Mouse (Mus musculus) stomach, embryonic 14.5 days (tissue): Measurements from ENCODE around the gene Sgf29. TPM values are rescaled to one million over a fixed set of nuclear protein-coding genes. Genes with fewer than 3 reads are reported as not detected.

Experiments
- ATAC-seq: fragments of 200-750 bp; cut with Nextera tagmentation; 2 replicates; pipeline ENCODE4 v1.8.0; 2017; ENCODE audit warnings: low read depth, moderate TSS enrichment; ENCODE audit not compliant: insufficient number of reproducible peaks, insufficient read depth, low FRiP score
- H3K27ac ChIP-seq: fragments of 300-500 bp; sonication (generic); 2 replicates; pipeline ENCODE4 v1.5.1; 2014; ENCODE audit warnings: mild to moderate bottlenecking, low read length, moderate library complexity, mixed read lengths
- H3K27me3 ChIP-seq: fragments of 300-500 bp; sonication (generic); 2 replicates; pipeline ENCODE4 v1.6.1; 2014; ENCODE audit warnings: low read length, control low read depth, mixed read lengths; ENCODE audit not compliant: control insufficient read depth, insufficient read depth
- H3K36me3 ChIP-seq: fragments of 300-500 bp; sonication (generic); 2 replicates; pipeline ENCODE4 v1.6.1; 2014; ENCODE audit warnings: mild to moderate bottlenecking, control low read depth, low read length, moderate library complexity, mixed read lengths; ENCODE audit not compliant: control insufficient read depth, insufficient read depth
- H3K4me1 ChIP-seq: fragments of 300-500 bp; sonication (generic); 2 replicates; pipeline ENCODE4 v1.6.1; 2014; ENCODE audit warnings: low read length, control low read depth, mixed read lengths; ENCODE audit not compliant: control insufficient read depth, insufficient read depth
- H3K4me2 ChIP-seq: fragments of 300-500 bp; sonication (generic); replicated peaks from 2 replicates; pipeline ENCODE4 v1.6.1; 2014; ENCODE audit warnings: low read depth, low read length, control low read depth
- H3K4me3 ChIP-seq: fragments of 300-500 bp; sonication (generic); 2 replicates; pipeline ENCODE4 v1.5.1; 2014; ENCODE audit warnings: low read depth, low read length, control low read depth
- H3K9ac ChIP-seq: fragments of 300-500 bp; sonication (generic); replicated peaks from 2 replicates; pipeline ENCODE4 v1.6.1; 2014; ENCODE audit warnings: low read depth, mild to moderate bottlenecking, control low read depth, low read length, moderate library complexity, mixed read lengths
- H3K9me3 ChIP-seq: fragments of 300-500 bp; sonication (generic); 2 replicates; pipeline ENCODE4 v1.6.1; 2016; ENCODE audit warnings: low read depth, low read length, control low read depth; ENCODE audit not compliant: control insufficient read depth
- WGBS: fragments of 180-500 bp; shearing (Covaris S2); extraction: QIAGEN DNeasy Blood & Tissue Kit; methylation state at CpG from one replicate; pipeline ENCODE4 v1.1.7; 2014; 5-methylcytosine and 5-hydroxymethylcytosine counted together
- polyA plus RNA-seq: library from polyadenylated mRNA; unstranded; fragments of >200 nt; fragmentation: Nextera tagmentation; extraction: Ambion mirVana; gene quantifications from 2 replicates; pipeline ENCODE4 v1.2.1, GENCODE M21; 2014

Gene Sgf29
- polyA plus RNA-seq, 1 experiment from 2014 or later: 67.4 TPM

DNA sequence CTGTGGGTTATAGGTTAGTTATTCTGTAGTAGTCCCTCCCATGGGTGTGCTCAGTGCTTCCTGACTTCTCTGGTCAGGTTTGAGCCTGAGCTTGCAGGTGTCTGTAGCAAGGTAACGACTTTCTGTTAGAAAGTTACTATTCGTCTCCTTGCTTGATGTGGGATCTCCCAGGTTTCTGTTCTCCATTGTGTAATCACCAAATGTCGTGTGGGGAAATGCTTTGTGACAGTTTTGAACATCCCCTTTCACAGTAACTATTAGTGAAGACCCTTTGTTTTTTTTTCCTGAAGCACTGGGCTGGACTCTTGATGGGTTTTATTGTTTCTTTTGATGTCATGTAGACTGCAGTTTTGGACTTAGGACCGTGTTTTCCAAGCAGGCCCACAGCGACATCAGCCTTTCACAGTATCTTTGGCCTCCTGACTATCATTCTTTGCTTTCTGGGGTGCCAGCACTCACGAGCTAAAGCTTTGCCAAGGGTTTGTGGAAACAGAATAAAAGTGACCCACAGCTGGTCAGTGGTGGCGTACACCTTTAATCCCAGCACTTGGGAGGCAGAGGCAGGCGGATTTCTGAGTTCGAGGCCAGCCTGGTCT, 18.5 kb downstream of the Sgf29 start:
- Histone ChIP-seq H3K4me2 (no peak overlapping the region), H3K36me3 (peaks cover 37% of the 10 kb centered on the region), H3K9me3 (no peaks in the 10 kb centered on the region), H3K27me3 (no peaks in the 10 kb centered on the region), H3K9ac (no peak overlapping the region), H3K4me1 (no peaks in the 10 kb centered on the region), H3K4me3 (no peak overlapping the region), H3K27ac (no peak overlapping the region)
- WGBS: 87% methylated on average over 9 of the region's 9 CpGs
- no peak for ATAC-seq

DNA sequence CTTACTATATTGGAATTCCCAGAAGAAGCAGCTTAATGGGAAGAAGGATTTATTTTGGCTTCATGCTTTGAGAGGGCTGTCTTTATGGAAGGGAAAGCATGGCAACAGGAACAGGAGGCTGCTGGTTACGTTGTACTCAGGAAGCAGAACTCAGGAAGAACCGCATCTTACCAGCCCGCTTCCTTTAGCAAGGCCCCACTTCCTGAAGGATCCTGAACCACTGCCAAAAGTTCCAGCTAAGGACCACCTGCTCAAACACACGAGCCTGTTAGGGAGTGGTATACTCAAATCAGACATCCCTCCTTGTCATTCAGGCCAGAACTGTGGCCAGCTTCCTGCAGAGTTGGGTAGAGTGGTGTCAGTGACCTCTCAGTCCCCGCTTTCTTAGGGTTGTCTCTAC, 19.3 kb downstream of the Sgf29 start:
- H3K4me2 ChIP-seq: no peak overlapping the region
- H3K9ac ChIP-seq: no peak overlapping the region
- H3K36me3 ChIP-seq: peaks cover 40% of the 10 kb centered on the region
- no peak overlapping the region for H3K27ac ChIP-seq
- H3K27me3 ChIP-seq: no peaks in the 10 kb centered on the region
- ATAC-seq: no peak
- no peaks in the 10 kb centered on the region for H3K9me3 ChIP-seq
- no peak overlapping the region for H3K4me3 ChIP-seq
- 71% methylated on average over 5 of the region's 5 CpGs for WGBS
- no peaks in the 10 kb centered on the region for H3K4me1 ChIP-seq

DNA sequence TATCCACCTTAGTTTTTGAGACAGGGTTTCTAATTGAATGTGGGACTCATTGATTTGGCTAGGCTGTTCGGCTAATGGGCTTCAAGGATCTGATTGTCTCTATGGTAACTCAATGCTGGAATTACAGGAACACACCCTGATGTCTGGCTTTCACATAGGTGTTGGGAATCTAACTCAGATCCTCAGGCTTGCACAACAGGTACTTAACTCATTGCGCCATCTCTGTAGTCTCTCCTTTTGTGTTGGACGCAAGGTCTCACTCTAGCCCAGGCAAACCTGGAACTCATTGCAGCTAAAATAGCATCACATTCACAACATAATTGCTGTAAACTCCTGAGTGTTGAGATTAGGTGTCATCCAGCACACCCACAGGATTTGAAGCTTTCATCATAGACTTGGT, 21.0 kb downstream of the Sgf29 start:
- Histone ChIP-seq H3K4me2 (no peak overlapping the region), H3K9ac (no peak overlapping the region), H3K4me3 (no peak overlapping the region), H3K27me3 (no peaks in the 10 kb centered on the region), H3K4me1 (no peaks in the 10 kb centered on the region), H3K36me3 (peaks cover 33% of the 10 kb centered on the region), H3K27ac (no peak overlapping the region), H3K9me3 (no peaks in the 10 kb centered on the region)
- no peak for ATAC-seq
- 92% methylated on average over 3 of the region's 3 CpGs for WGBS

DNA sequence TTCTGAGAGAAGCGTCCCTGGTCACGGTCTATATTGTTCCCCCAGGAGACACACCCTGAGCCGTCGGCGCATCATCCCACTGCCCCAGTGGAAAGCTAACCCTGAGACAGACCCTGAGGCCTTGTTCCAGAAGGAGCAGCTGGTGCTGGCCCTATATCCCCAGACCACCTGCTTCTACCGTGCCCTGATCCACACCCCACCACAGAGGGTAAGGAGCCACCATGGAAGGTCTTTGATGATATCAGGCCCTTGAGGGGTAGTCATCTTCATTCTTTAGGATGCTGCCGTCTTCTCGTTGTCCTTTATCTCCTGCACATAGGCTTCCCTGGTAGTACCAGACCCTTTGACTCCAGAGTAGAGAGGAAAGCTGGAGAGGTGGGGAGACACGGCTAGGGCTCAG, 23.0 kb downstream of the Sgf29 start:
- H3K27me3 ChIP-seq: no peaks in the 10 kb centered on the region
- H3K36me3 ChIP-seq: peaks cover 29% of the 10 kb centered on the region
- no peaks in the 10 kb centered on the region for H3K4me1 ChIP-seq
- H3K4me2 ChIP-seq: no peak overlapping the region
- ATAC-seq: no peak
- 90% methylated on average over 9 of the region's 9 CpGs for WGBS
- no peaks in the 10 kb centered on the region for H3K9me3 ChIP-seq
- no peak overlapping the region for H3K9ac ChIP-seq
- H3K4me3 ChIP-seq: no peak overlapping the region
- no peak overlapping the region for H3K27ac ChIP-seq

DNA sequence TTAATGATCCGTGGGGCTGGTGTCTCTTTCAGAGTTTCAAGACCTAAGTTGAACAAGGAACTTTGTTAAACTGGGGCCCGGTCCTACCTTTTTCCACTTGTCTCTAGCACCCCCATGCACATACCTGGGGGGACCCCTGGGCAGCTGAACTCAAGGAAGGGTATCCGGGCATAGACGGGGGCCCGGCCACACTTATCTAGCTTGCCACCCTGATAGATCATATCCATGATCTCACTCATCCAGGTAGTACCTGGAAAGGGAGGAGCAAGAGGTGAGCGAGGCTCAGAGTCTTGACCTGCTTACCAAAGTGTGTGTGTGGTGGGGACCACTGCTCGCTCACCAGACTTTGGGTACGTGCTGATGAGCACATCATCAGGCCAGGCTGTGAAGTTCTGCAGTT, 26.0 kb downstream of the Sgf29 start:
- H3K27me3 ChIP-seq: no peaks in the 10 kb centered on the region
- H3K9ac ChIP-seq: no peak overlapping the region
- H3K27ac ChIP-seq: no peak overlapping the region
- ATAC-seq: no peak
- no peaks in the 10 kb centered on the region for H3K4me1 ChIP-seq
- H3K36me3 ChIP-seq: peaks cover 23% of the 10 kb centered on the region
- H3K4me3 ChIP-seq: no peak overlapping the region
- no peak overlapping the region for H3K4me2 ChIP-seq
- H3K9me3 ChIP-seq: no peaks in the 10 kb centered on the region
- WGBS: 93% methylated on average over 8 of the region's 8 CpGs

DNA sequence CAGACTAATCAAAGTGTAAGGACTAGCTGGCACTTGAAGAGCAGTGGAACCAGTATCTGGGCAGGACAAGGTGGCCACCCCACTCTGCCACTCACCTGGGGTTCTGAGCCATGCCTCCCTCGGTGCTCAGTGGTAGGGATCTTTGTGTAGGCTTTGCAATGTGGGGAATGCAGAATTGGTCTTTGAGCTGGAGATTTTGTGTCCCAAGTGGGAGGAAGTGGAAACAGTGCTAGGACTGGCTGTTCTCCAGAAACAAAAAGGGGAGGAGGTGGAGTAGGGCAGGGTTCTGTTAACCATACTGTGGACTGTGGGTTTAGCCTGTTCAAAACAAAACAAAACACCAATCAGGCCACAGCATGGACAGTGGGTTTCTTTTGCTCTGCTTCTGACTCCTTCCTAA, 27.1 kb downstream of the Sgf29 start, which contains the start of gene Sult1a1:
Gene Sult1a1 (minus strand): TSS at position 226 of the 400 bp plus-strand sequence.
- no peak within 1 kb of the TSS for H3K4me2 ChIP-seq
- no peak within 1 kb of the TSS for H3K9ac ChIP-seq
- ATAC-seq: no peak
- no peaks in the 10 kb centered on the region for H3K4me1 ChIP-seq
- no peak within 1 kb of the TSS for H3K27ac ChIP-seq
- peaks cover 16% of the 10 kb centered on the region for H3K36me3 ChIP-seq
- 81% methylated on average over 1 of the region's 1 CpGs for WGBS
- no peak within 1 kb of the TSS for H3K4me3 ChIP-seq
- H3K27me3 ChIP-seq: no peaks in the 10 kb centered on the region
- H3K9me3 ChIP-seq: no peaks in the 10 kb centered on the region

DNA sequence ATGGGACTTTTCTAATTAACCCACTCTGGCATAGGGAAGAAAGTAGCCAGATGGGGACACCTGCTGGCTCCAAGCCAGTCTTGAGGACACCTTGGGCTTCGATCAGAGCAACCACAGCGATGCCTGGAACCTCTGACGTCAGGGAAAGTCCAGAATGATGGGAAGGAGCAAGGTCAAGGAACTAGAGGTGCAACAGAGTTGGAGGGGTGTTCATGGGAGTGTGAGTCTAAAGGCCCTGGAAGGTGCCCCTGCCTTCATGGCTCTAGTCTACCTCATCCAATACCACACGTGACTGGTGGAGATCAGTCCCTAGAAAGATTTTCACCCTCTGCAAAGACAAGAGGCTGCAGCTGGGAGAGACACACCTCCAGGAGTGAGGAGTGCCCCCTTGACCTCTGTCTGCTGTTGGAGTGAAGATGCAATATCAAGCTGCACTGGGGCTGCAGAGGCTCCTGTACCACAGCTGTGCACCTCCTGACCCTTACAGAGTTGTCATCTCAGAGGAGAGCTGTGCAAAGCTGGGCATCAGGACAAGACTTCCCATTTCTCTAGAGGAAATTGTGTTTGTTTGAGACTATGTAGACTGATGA, 27.6 kb downstream of the Sgf29 start:
- H3K36me3 ChIP-seq: peaks cover 12% of the 10 kb centered on the region; the same call in 1 of the 2 replicates
- H3K27ac ChIP-seq: no peak overlapping the region
- no peaks in the 10 kb centered on the region for H3K9me3 ChIP-seq
- H3K4me1 ChIP-seq: no peaks in the 10 kb centered on the region
- no peak overlapping the region for H3K9ac ChIP-seq
- H3K27me3 ChIP-seq: no peaks in the 10 kb centered on the region
- no peak overlapping the region for H3K4me3 ChIP-seq
- no peak for ATAC-seq
- WGBS: 72% methylated on average over 4 of the region's 4 CpGs
- H3K4me2 ChIP-seq: no peak overlapping the region

DNA sequence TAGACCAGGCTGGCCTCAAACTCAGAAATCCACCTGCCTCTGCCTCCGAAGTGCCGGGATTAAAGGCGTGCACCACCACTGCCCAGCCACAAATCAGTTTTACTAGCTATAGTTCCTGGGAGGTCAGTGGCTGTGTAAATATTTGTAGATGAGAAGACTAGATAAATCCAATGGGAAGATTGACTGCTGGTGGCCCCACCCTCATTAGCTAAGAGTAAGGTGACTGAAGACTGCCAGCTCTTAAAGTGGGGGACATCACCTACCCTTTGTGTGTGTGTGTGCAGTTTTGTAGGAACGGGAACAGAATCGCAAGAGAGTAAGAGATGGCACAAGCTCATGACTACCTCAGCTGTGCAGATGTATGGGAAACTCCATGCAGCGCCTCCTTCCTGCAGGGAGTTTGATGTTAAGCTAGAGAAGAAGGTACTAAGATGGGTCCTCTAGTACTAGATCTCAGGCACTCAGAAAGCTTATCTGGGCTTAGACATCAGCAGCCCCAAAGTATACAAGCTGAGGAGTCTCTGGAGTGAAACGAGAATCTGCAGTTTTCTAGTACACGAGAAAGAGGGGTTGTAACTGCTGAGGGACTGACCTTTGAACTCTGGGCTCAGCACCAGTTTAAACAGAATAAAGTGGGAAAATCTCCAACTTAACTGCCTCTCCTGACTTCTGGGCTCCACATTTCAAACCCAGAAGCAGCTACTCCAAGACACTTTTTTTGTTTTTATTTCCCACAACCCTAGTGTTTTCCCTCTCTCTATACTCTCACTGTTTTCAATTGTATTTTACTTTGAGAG, 29.6 kb downstream of the Sgf29 start:
- Histone ChIP-seq H3K27me3 (no peaks in the 10 kb centered on the region), H3K4me2 (no peak overlapping the region), H3K36me3 (no peaks in the 10 kb centered on the region; the same call in 1 of the 2 replicates), H3K4me1 (no peaks in the 10 kb centered on the region), H3K27ac (no peak overlapping the region), H3K9me3 (no peaks in the 10 kb centered on the region), H3K4me3 (no peak overlapping the region), H3K9ac (no peak overlapping the region)
- no peak for ATAC-seq
- 52% methylated on average over 8 of the region's 8 CpGs for WGBS
